Mouse (Mus musculus) ES-CJ7 (cell line): ENCODE data around the gene Tmem143.
"Not testable (repeated sequence)": the region's sequence is repeated elsewhere in the genome, so short reads cannot be mapped to it uniquely, and the experiment has no call there.

Experiments used
- DNase-seq: peaks from one replicate; pipeline ENCODE4 v3.0.0; 2011; ENCODE audit warnings: low read depth, low spot score

Gene Tmem143

GRCm38 (mm10) chr7:45896517-45897257, at the start of gene Tmem143, which contains the start of gene Syngr4:
Gene Tmem143 (plus strand): TSS chr7:45896941.
Gene Syngr4 (minus strand): TSS chr7:45896714.
- DNase-seq, result peak; percentile 99

GRCm38 (mm10) chr7:45848447-45849027, 48.2 kb upstream of the Tmem143 start:
- DNase-seq, result no peak

- no peak for DNase-seq
These were observed 46.1 kb upstream of the Tmem143 start for GRCm38 (mm10) chr7:45850661-45851060.

GRCm38 (mm10) chr7:45853089-45853488, 43.7 kb upstream of the Tmem143 start:
- no peak for DNase-seq

GRCm38 (mm10) chr7:45856950-45857901, 39.5 kb upstream of the Tmem143 start:
- peak; percentile 84 for DNase-seq

GRCm38 (mm10) chr7:45859008-45859407, 37.7 kb upstream of the Tmem143 start:
- DNase-seq, result no peak

- no peak for DNase-seq
These were observed 33.9 kb upstream of the Tmem143 start for GRCm38 (mm10) chr7:45862804-45863203.

- DNase-seq, result no peak
These were observed 32.3 kb upstream of the Tmem143 start for GRCm38 (mm10) chr7:45864435-45864834.

GRCm38 (mm10) chr7:45865925-45866910, 30.5 kb upstream of the Tmem143 start:
- peak; percentile 96 for DNase-seq

- no peak for DNase-seq
These were observed 28.9 kb upstream of the Tmem143 start for GRCm38 (mm10) chr7:45867871-45868270.

GRCm38 (mm10) chr7:45869107-45869670, 27.6 kb upstream of the Tmem143 start:
- no peak for DNase-seq

- no peak for DNase-seq
These were observed 27.0 kb upstream of the Tmem143 start for GRCm38 (mm10) chr7:45869787-45870186.

GRCm38 (mm10) chr7:45870282-45871058, 26.3 kb upstream of the Tmem143 start:
- DNase-seq, result no peak

- DNase-seq, result peak; percentile 88
These were observed 24.1 kb upstream of the Tmem143 start, which contains the start of gene Kdelr1 for GRCm38 (mm10) chr7:45872624-45873023. Gene Kdelr1 (plus strand): TSS chr7:45872772.

- peak; percentile 35 for DNase-seq
These were observed 23.4 kb upstream of the Tmem143 start for GRCm38 (mm10) chr7:45873061-45873947.

- DNase-seq, result no peak
These were observed 19.8 kb upstream of the Tmem143 start for GRCm38 (mm10) chr7:45876895-45877294.

GRCm38 (mm10) chr7:45878278-45878677, 18.5 kb upstream of the Tmem143 start, which contains the start of gene Grin2d:
Gene Grin2d (minus strand): TSS chr7:45878378.
- not testable (repeated sequence) for DNase-seq

GRCm38 (mm10) chr7:45880531-45880930, 16.2 kb upstream of the Tmem143 start:
- DNase-seq, result no peak
